Mouse (Mus musculus): ENCODE data around the gene Il31ra.

Il31ra gene

GRCm38 (mm10) chr13:112560554-112561138, 33.5 kb downstream of the Il31ra start:
- no peak for DNase-seq (ENCODE audit: low read depth, low spot score)

- DNase-seq (ENCODE audit: low read depth, low spot score) = no peak
Observed at GRCm38 (mm10) chr13:112556501-112556900, 37.7 kb downstream of the Il31ra start.

- no peak for DNase-seq (ENCODE audit: low read depth, low spot score)
Observed at GRCm38 (mm10) chr13:112553304-112553703, 40.9 kb downstream of the Il31ra start.

GRCm38 (mm10) chr13:112551641-112552548, 42.3 kb downstream of the Il31ra start:
- no peak for DNase-seq (ENCODE audit: low read depth, low spot score)

GRCm38 (mm10) chr13:112541223-112541975, 52.8 kb downstream of the Il31ra start:
- DNase-seq (ENCODE audit: low read depth, low spot score) = no peak

- DNase-seq (ENCODE audit: low read depth, low spot score) = no peak
Observed at GRCm38 (mm10) chr13:112540616-112541015, 53.5 kb downstream of the Il31ra start.

- no peak for DNase-seq (ENCODE audit: low read depth, low spot score)
Observed at GRCm38 (mm10) chr13:112537065-112537464, 57.1 kb downstream of the Il31ra start.

GRCm38 (mm10) chr13:112536611-112537010, 57.5 kb downstream of the Il31ra start:
- no peak for DNase-seq (ENCODE audit: low read depth, low spot score)

- DNase-seq (ENCODE audit: low read depth, low spot score) = no peak
Observed at GRCm38 (mm10) chr13:112533556-112533955, 60.6 kb downstream of the Il31ra start.

GRCm38 (mm10) chr13:112532235-112532634, 61.9 kb downstream of the Il31ra start:
- no peak for DNase-seq (ENCODE audit: low read depth, low spot score)

GRCm38 (mm10) chr13:112529893-112530292, 64.3 kb downstream of the Il31ra start:
- peak; percentile 34 for DNase-seq (ENCODE audit: low read depth, low spot score)

- no peak for DNase-seq (ENCODE audit: low read depth, low spot score)
Observed at GRCm38 (mm10) chr13:112527186-112527585, 67.0 kb downstream of the Il31ra start.

- no peak for DNase-seq (ENCODE audit: low read depth, low spot score)
Observed at GRCm38 (mm10) chr13:112523346-112523970, 70.7 kb downstream of the Il31ra start.

- DNase-seq (ENCODE audit: low read depth, low spot score) = no peak
Observed at GRCm38 (mm10) chr13:112522896-112523295, 71.3 kb downstream of the Il31ra start.

GRCm38 (mm10) chr13:112522261-112522660, 71.9 kb downstream of the Il31ra start:
- no peak for DNase-seq (ENCODE audit: low read depth, low spot score)

GRCm38 (mm10) chr13:112514546-112514945, 79.6 kb downstream of the Il31ra start:
- no peak for DNase-seq (ENCODE audit: low read depth, low spot score)

- DNase-seq (ENCODE audit: low read depth, low spot score) = no peak
Observed at GRCm38 (mm10) chr13:112512824-112513223, 81.3 kb downstream of the Il31ra start.

- DNase-seq (ENCODE audit: low read depth, low spot score) = no peak
Observed at GRCm38 (mm10) chr13:112511810-112512209, 82.3 kb downstream of the Il31ra start.

- no peak for DNase-seq (ENCODE audit: low read depth, low spot score)
Observed at GRCm38 (mm10) chr13:112511261-112511660, 82.9 kb downstream of the Il31ra start.

- DNase-seq (ENCODE audit: low read depth, low spot score) = no peak
Observed at GRCm38 (mm10) chr13:112510437-112511212, 83.5 kb downstream of the Il31ra start.

GRCm38 (mm10) chr13:112509465-112509864, 84.7 kb downstream of the Il31ra start:
- DNase-seq (ENCODE audit: low read depth, low spot score) = peak; percentile 34

Measured in retina, adult 2 months (tissue).